Mouse (Mus musculus) lung, embryonic 14.5 days (tissue): ENCODE results near the gene 2810006K23Rik. TPM values are rescaled to one million over a fixed set of nuclear protein-coding genes. Genes with fewer than 3 reads are reported as not detected.
"Not testable (repeated sequence)": the region's sequence is repeated elsewhere in the genome, so short reads cannot be mapped to it uniquely, and the experiment has no call there.

Experiments used
- ATAC-seq: fragments of 200-750 bp; cut with Nextera tagmentation; 2 replicates; pipeline ENCODE4 v1.8.0; 2017; ENCODE audit warnings: mild to moderate bottlenecking, moderate TSS enrichment, moderate library complexity; ENCODE audit not compliant: insufficient read depth
- DNase-seq: peaks from one replicate; pipeline ENCODE4 v3.0.0-alpha.2; 2015
- H3K27ac ChIP-seq: fragments of 300-500 bp; sonication (generic); 2 replicates; pipeline ENCODE4 v1.5.1; 2014; ENCODE audit warnings: low read depth, mild to moderate bottlenecking, moderate library complexity
- H3K27me3 ChIP-seq: fragments of 300-500 bp; sonication (generic); 2 replicates; pipeline ENCODE4 v1.6.1; 2014; ENCODE audit warnings: low read length, control low read depth; ENCODE audit not compliant: insufficient read depth
- H3K36me3 ChIP-seq: fragments of 300-500 bp; sonication (generic); 2 replicates; pipeline ENCODE4 v1.6.1; 2014; ENCODE audit warnings: control low read depth; ENCODE audit not compliant: insufficient read depth
- H3K4me1 ChIP-seq: fragments of 300-500 bp; sonication (generic); 2 replicates; pipeline ENCODE4 v1.6.1; 2014; ENCODE audit warnings: antibody characterized with exemption, control low read depth; ENCODE audit not compliant: insufficient read depth
- H3K4me2 ChIP-seq: fragments of 300-500 bp; sonication (generic); 2 replicates; pipeline ENCODE4 v1.6.1; 2014; ENCODE audit warnings: mild to moderate bottlenecking
- H3K4me3 ChIP-seq: fragments of 300-500 bp; sonication (generic); 2 replicates; pipeline ENCODE4 v1.5.1; 2014; ENCODE audit warnings: low read depth, low read length
- H3K9ac ChIP-seq: fragments of 300-500 bp; sonication (generic); 2 replicates; pipeline ENCODE4 v1.6.1; 2014
- H3K9me3 ChIP-seq: fragments of 300-500 bp; sonication (generic); 2 replicates; pipeline ENCODE4 v1.6.1; 2016; ENCODE audit warnings: low read depth, low read length, control low read depth
- CTCF ChIP-seq: IDR thresholded peaks from 2 replicates; pipeline ENCODE4 v1.5.1; 2016; ENCODE audit warnings: antibody characterized with exemption, low read depth
- WGBS: fragments of 180-500 bp; shearing (Covaris S2); extraction: QIAGEN DNeasy Blood & Tissue Kit; methylation state at CpG from one replicate; pipeline ENCODE4 v1.1.7; 2014; 5-methylcytosine and 5-hydroxymethylcytosine counted together
- polyA plus RNA-seq: library from polyadenylated mRNA; unstranded; fragments of >200 nt; fragmentation: Nextera tagmentation; extraction: Ambion mirVana; gene quantifications from 2 replicates; pipeline ENCODE4 v1.2.1, GENCODE M21; 2014

Gene 2810006K23Rik
- polyA plus RNA-seq, 1 experiment from 2014 or later = 15.2 TPM

DNA sequence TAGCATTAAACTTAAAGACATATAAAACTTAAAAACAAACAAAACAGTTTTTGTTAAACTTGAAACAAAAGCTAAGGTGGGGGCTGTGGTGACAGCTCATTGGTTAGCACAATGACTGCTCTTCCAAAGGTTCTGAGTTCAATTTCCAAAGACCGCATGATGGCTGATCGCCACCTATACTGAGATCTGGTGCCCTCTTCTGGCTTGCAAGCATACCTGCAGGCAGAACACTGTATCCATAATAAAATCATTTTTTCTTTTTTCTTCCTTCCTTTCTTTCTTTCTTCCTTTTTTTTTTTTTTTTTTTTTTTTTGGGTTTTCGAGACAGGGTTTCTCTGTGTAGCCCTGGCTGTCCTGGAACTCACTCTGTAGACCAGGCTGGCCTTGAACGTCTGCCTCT is 28.6 kb upstream of the 2810006K23Rik start:
- H3K9ac ChIP-seq, H3K4me1 ChIP-seq, H3K4me3 ChIP-seq, ATAC-seq, H3K9me3 ChIP-seq, H3K4me2 ChIP-seq, H3K27ac ChIP-seq, H3K27me3 ChIP-seq: not testable (repeated sequence)
- DNase-seq = peak; percentile 67
- WGBS = 61% methylated on average over 3 of the region's 4 CpGs
- TF ChIP-seq CTCF = peak; percentile 72
- H3K36me3 ChIP-seq = peaks cover 59% of the 10 kb centered on the region

DNA sequence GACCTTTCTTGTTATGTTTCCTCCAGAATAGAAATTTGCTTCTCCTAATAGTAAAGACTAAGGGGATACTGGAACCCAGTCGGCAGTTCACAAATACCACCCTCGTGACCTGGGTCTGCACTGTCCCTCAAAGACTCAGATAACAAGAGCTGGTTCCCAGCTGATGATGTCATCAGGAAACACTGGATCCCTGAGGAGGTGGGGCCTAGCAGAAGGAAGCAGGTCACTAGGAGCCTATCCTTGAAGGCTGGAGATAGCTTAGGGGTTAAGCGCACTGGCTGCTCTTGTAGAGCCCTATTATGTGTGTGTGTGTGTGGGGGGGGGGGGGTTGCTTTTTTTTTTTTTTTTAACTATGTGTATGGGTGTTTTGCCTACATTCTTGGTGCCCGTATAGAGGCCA is 27.8 kb upstream of the 2810006K23Rik start:
- H3K4me2 ChIP-seq = no peak overlapping the region
- no peaks in the 10 kb centered on the region for H3K27me3 ChIP-seq
- ATAC-seq (no peak), DNase-seq (no peak)
- no peak overlapping the region for H3K27ac ChIP-seq
- H3K36me3 ChIP-seq = peaks cover 54% of the 10 kb centered on the region
- H3K9ac ChIP-seq = no peak overlapping the region
- no peaks in the 10 kb centered on the region for H3K4me1 ChIP-seq
- no peaks in the 10 kb centered on the region for H3K9me3 ChIP-seq
- WGBS = 62% methylated on average over 4 of the region's 4 CpGs
- no peak overlapping the region for H3K4me3 ChIP-seq
- no peak for TF ChIP-seq CTCF

GRCm38 (mm10) chr5:124302853-124303252 is 25.0 kb upstream of the 2810006K23Rik start:
- DNase-seq, ATAC-seq, H3K27ac ChIP-seq, H3K9ac ChIP-seq, H3K4me2 ChIP-seq, H3K9me3 ChIP-seq, H3K4me1 ChIP-seq, H3K27me3 ChIP-seq, H3K4me3 ChIP-seq: not testable (repeated sequence)
- peaks cover 67% of the 10 kb centered on the region for H3K36me3 ChIP-seq
- WGBS = 89% methylated on average over 6 of the region's 6 CpGs

DNA sequence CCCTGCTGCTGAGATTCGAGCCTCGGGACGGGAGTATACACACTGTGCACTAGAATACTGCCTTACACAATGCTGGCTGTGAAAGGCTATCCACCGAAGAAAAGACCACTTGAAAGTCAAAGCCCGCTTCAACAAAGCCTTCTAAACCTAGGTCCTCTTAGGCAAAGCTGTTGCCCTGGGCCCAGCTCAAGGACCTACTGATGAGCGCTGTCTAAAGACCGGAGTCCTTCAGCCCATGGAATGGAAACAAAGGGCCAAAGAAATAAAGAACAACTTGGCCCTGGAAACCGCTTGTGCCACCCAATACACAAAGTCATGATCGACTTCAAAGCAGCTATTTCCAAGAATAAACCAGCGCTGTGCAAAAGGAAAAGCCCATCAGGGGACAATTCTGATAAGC is 18.7 kb upstream of the 2810006K23Rik start:
- WGBS = 86% methylated on average over 10 of the region's 10 CpGs
- no peak overlapping the region for H3K4me2 ChIP-seq
- peaks cover 71% of the 10 kb centered on the region for H3K36me3 ChIP-seq
- ATAC-seq = no peak
- TF ChIP-seq CTCF = no peak
- no peaks in the 10 kb centered on the region for H3K27me3 ChIP-seq
- DNase-seq = no peak
- H3K4me1 ChIP-seq = no peaks in the 10 kb centered on the region
- H3K4me3 ChIP-seq = no peak overlapping the region
- H3K9ac ChIP-seq = no peak overlapping the region
- no peak overlapping the region for H3K27ac ChIP-seq
- peaks cover 3% of the 10 kb centered on the region; the same call in 1 of the 2 replicates for H3K9me3 ChIP-seq

DNA sequence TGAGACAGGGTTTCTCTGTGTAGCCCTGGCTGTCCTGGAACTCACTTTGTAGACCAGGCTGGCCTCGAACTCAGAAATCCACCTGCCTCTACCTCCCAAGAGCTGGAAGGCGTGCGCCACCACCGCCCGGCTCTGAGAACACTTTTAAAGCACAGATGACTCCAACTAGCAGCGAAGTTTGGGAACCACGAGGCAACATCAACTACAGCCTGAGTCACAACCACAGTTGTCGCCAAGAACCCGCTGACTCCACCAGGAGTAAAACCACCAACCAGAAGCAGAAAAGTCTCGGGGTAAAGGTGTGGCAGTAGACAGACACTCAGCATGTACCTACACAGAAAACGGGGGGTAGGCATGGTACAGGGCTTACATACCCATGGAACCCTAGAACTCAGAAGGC is 17.8 kb upstream of the 2810006K23Rik start:
- Histone ChIP-seq H3K9ac (no peak overlapping the region), H3K4me3 (no peak overlapping the region), H3K36me3 (peaks cover 80% of the 10 kb centered on the region), H3K4me2 (no peak overlapping the region), H3K27me3 (no peaks in the 10 kb centered on the region), H3K9me3 (peaks cover 3% of the 10 kb centered on the region; the same call in 1 of the 2 replicates), H3K4me1 (no peaks in the 10 kb centered on the region), H3K27ac (no peak overlapping the region)
- TF ChIP-seq CTCF = no peak
- no peak for ATAC-seq
- 94% methylated on average over 11 of the region's 11 CpGs for WGBS
- no peak for DNase-seq

- no peak for TF ChIP-seq CTCF
- Histone ChIP-seq H3K27me3 (no peaks in the 10 kb centered on the region), H3K9ac (no peak overlapping the region), H3K27ac (no peak overlapping the region), H3K4me3 (no peak overlapping the region), H3K4me2 (no peak overlapping the region), H3K9me3 (peaks cover 3% of the 10 kb centered on the region; the same call in 1 of the 2 replicates), H3K4me1 (no peaks in the 10 kb centered on the region), H3K36me3 (peaks cover 71% of the 10 kb centered on the region)
- ATAC-seq (no peak), DNase-seq (no peak)
- 85% methylated on average over 9 of the region's 9 CpGs for WGBS
Observed at GRCm38 (mm10) chr5:124315498-124315897, 12.4 kb upstream of the 2810006K23Rik start.

DNA sequence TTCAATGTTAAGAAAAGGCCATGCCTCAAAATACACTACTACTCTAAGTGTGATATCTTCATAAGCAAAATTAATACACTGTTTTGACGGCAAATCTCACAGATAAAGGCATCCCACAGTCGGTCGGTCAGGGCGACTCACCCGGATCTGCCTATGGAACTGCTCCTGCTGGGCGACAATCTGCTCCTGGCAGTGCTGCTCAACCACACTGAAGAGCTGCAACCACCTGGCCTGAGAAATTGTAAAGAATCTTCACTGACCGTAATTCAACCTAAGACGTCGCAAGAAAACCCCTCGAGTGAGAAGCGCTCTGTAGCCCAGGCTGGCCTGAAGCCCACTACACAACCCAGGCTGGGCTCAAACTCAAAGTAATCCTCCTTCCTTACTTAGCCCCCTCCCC is 11.9 kb upstream of the 2810006K23Rik start:
- 88% methylated on average over 11 of the region's 11 CpGs for WGBS
- peaks cover 69% of the 10 kb centered on the region for H3K36me3 ChIP-seq
- no peak for DNase-seq
- no peaks in the 10 kb centered on the region for H3K4me1 ChIP-seq
- no peak overlapping the region for H3K27ac ChIP-seq
- ATAC-seq = no peak
- no peak overlapping the region for H3K4me3 ChIP-seq
- no peak overlapping the region for H3K4me2 ChIP-seq
- no peaks in the 10 kb centered on the region for H3K27me3 ChIP-seq
- TF ChIP-seq CTCF = no peak
- no peak overlapping the region for H3K9ac ChIP-seq
- peaks cover 3% of the 10 kb centered on the region; the same call in 1 of the 2 replicates for H3K9me3 ChIP-seq

- Histone ChIP-seq H3K9me3 (no peaks in the 10 kb centered on the region), H3K9ac (no peak overlapping the region), H3K27me3 (no peaks in the 10 kb centered on the region), H3K4me3 (no peak overlapping the region), H3K4me1 (no peaks in the 10 kb centered on the region), H3K36me3 (peaks cover 64% of the 10 kb centered on the region), H3K27ac (no peak overlapping the region), H3K4me2 (no peak overlapping the region)
- no peak for ATAC-seq
- WGBS = 87% methylated on average over 7 of the region's 7 CpGs
- no peak for TF ChIP-seq CTCF
- DNase-seq = no peak
Observed at GRCm38 (mm10) chr5:124317648-124318047, 10.2 kb upstream of the 2810006K23Rik start.
